Mouse (Mus musculus): ENCODE measurements at regions not wholly inside any gene's neighbourhood (a gene's known extent, or its start where the extent isn't known, plus 50 kb on each side); places are given as distances from the start of the nearest gene placed in this dataset.

DNA sequence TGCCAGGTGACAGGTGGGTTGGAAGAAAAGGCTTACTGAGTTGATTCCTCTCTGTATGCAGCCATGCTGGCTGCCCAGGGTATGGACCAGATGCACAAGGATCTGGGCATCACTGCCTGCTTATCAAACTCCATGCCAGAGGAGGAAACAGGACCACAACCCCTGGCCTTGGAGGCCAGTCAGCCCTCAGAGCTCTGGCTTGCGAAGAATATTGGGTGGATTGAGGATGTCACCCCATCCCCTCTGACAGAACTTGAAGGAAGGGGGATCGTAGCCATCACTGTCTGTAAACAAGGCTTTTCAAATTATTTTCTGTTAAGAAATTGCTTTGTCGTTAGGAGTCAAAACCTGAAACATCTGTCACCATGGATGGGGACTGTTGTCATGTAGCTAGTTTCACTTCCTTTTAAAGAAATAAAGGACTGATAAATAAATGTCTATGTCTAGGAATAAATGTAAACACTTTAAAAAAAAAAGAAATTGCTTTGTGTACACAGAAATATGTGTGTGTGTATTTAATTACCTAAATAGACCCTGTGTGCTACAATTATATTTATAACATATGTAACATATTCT is 55.0 kb upstream of the Tbl1xr1 start:
- DNase-seq, result no peak

DNA sequence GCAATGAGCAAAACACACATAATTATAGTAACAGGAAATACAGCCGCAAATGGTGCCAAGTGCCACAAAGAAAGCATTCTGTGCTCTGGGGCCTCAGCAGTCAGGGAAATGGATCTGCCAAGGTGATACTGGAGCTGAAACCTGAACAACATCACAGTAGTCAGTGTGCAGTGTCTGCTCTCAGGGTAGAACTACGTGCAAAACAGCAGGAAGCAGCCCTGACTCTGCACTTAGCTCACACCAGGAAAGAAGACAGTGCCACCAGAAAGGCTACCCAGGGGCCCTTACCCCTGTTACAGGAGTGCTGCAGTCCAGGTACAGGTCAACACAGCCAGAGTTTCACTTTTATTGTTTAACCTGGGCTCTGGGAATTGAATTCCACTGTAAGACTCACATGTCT is 54.0 kb upstream of the Tbl1xr1 start:
- DNase-seq, result no peak

DNA sequence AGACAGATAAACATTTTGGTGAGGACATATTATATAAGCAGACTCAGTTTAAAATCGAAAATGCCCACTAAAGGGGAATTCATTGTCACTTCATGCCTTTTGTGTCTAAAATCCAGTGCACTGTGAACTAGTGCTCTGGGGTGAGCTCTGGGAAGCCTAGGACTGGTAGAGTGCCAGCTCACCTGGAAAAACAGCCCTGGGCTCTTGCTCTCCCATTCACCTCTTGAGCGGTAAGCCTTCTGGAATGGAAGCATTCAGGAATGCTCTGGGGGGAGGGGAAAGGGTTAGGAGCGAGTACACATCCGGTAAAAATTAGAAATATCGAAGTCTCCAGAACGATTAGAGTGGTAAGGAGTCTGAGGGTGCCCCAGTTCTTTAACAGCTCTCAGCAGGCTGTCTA is 53.4 kb upstream of the Tbl1xr1 start:
- no peak for DNase-seq

DNA sequence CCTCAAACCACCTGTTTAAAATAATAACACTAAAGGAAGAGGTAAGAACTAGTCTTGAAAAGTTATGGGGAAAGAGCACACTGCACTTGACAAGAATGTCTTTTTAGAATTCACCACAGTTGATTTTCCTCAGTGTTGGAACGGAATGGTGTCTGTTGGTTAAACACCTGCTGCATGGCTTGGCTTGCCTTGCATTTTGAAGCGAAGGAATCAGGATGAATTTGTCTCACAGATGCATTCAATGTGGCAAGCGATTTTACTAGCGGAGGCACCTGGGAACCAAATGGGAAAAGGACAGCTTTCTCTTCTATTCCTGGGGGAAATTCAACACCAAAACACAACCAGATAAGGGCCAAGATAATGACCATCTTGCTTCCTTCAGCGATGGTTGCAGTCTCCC is 52.9 kb upstream of the Tbl1xr1 start:
- no peak for DNase-seq

DNA sequence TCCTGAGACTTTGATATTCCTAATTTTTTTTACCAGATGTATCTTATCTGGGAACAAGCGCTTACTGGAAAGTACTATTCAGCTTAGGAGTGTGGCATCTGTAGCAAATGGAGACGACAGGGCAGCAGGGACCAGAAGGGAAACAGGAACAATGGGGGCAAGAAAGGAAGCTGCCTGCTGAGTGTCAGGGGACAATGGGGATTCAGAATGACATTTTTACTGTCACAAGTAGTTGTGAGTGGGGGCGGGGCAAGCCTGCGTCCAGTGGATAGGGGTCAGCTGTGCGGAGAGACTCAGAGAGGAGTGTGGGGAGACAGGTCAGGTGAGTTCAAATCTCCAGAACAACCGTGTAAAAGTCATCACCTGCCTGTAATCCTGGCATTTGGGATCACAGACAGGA is 52.3 kb upstream of the Tbl1xr1 start:
- no peak for DNase-seq

DNA sequence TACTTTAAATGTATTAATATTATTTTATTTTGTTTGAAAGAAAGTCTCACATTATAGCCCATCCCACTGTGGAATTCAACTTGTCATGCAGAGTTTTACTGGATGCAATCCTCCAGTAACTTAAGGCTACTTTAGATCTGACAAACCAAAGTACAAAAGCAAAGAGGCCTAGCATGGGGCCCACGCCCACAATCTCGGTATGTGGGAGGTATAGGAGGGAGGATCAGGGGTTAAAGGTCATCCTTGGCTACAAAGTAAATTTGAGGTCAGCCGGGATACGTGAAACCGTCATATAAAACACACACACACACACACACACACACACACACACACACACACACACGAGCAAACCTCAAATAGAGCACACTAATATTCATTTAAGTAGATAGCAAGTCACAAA is 51.3 kb upstream of the Tbl1xr1 start:
- no peak for DNase-seq

DNA sequence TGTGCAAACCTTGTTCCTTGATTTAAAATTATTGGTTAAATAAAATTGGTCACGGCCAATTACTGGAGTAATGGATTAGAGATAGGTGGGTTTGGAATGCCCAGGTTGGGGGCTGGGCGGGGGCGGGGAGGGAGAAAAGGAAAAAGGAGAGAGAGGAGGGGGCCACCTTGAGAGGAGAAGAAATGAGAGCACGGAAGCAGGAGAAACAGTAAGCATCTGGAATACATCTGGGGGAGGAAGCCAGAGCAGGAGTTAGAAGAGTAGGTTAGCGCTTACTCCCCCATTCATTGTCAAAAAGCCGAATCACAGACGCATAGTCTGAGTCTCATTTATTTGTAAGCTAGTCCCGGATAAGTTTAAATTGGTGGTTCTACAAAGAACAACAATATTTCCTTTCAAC is 50.8 kb upstream of the Tbl1xr1 start:
- DNase-seq, result no peak
